Comparison of ENCODE assay signal across 20 mouse cellular contexts in genomic region chr5:117891545-117891944, GRCm38 (mm10).
"Had no signal": no experiment of that assay in that cellular context is flagged by ENCODE, and none has a peak within 500 bp of the region (broad histone marks: within the 10 kb centered on the region; RNA-seq: fewer than 3 reads in every experiment).

No protein-coding gene starts in this region.

- H3K4me2 ChIP-seq: limb, embryonic 13.5 days; liver, embryonic 12.5 days; liver, embryonic 15.5 days; midbrain, embryonic 11.5 days; neural tube, embryonic 13.5 days had no signal

- H3K27ac ChIP-seq: layer of hippocampus, adult 2 months; limb, embryonic 10.5 days; limb, embryonic 13.5 days; liver, embryonic 12.5 days; liver, embryonic 15.5 days; neural tube, embryonic 13.5 days had no signal

- H3K27me3 ChIP-seq: limb, embryonic 13.5 days; liver, embryonic 15.5 days; neural tube, embryonic 13.5 days had no signal

- ATAC-seq: intestine, embryonic 16.5 days; liver, embryonic 12.5 days had no signal

- H3K36me3 ChIP-seq: limb, embryonic 10.5 days; limb, embryonic 13.5 days; liver, embryonic 12.5 days; liver, embryonic 15.5 days; neural tube, embryonic 13.5 days had no signal

- H3K4me1 ChIP-seq: limb, embryonic 10.5 days; limb, embryonic 13.5 days; liver, embryonic 12.5 days; liver, embryonic 15.5 days; neural tube, embryonic 13.5 days had no signal

- DNase-seq: kidney, adult 18-20 months; kidney, adult 9 months; kidney, postnatal 25 days; layer of hippocampus, adult 9-11 months; lung, adult 2 months; lung, postnatal 14 days; lung, postnatal 4 days; midbrain, embryonic 14.5 days; right cerebral cortex, postnatal 14 days; right cerebral cortex, postnatal 4 days; thymus, adult 18-20 months; thymus, postnatal 14 days had no signal

- H3K9ac ChIP-seq: limb, embryonic 13.5 days; liver, embryonic 12.5 days; liver, embryonic 15.5 days; neural tube, embryonic 13.5 days had no signal

- H3K4me3 ChIP-seq: layer of hippocampus, adult 2 months; limb, embryonic 10.5 days; limb, embryonic 13.5 days; liver, embryonic 12.5 days; liver, embryonic 15.5 days; neural tube, embryonic 13.5 days had no signal

- H3K9me3 ChIP-seq: limb, embryonic 10.5 days; limb, embryonic 13.5 days; liver, embryonic 12.5 days; liver, embryonic 15.5 days; neural tube, embryonic 13.5 days had no signal
